Mouse (Mus musculus) lung, adult 2 months (tissue): ENCODE results near the gene Napa. TPM values are rescaled to one million over a fixed set of nuclear protein-coding genes. Genes with fewer than 3 reads are reported as not detected.

ENCODE experiments used
- DNase-seq: peaks from one replicate; pipeline ENCODE4 v3.0.0; 2022
- H3K4me1 ChIP-seq: fragments of 200-500 bp; 2 replicates; pipeline ENCODE4 v1.6.1; 2011; ENCODE audit warnings: low read length; ENCODE audit not compliant: control insufficient read depth, insufficient read depth
- H3K4me3 ChIP-seq: fragments of 200-500 bp; replicated peaks from 2 replicates; pipeline ENCODE3; 2011; ENCODE audit warnings: low read depth, mild to moderate bottlenecking, control low read depth, low read length; ENCODE audit errors: extremely low read depth
- CTCF ChIP-seq: fragments of 200-500 bp; IDR thresholded peaks from 2 replicates; pipeline ENCODE4 v1.5.1; 2011; ENCODE audit warnings: mild to moderate bottlenecking, low read length, control low read depth; ENCODE audit not compliant: insufficient read depth
- POLR2A ChIP-seq: fragments of 200-500 bp; IDR thresholded peaks from 2 replicates; pipeline ENCODE4 v1.6.1; 2011; ENCODE audit warnings: low read depth, mild to moderate bottlenecking, control low read depth, low read length, borderline replicate concordance; ENCODE audit errors: extremely low read depth
- WGBS: fragments of 180-500 bp; shearing (Covaris S2); methylation state at CpG from one replicate; pipeline ENCODE4 v1.1.7; 2018; 5-methylcytosine and 5-hydroxymethylcytosine counted together
- polyA plus RNA-seq: library from polyadenylated mRNA; depleted of rRNA; stranded (reverse); fragments of >200 nt; gene quantifications from 2 replicates; pipeline ENCODE4 v1.2.3, GENCODE M21; 2012

The Napa gene
- polyA plus RNA-seq, 1 experiment, result 157 TPM

DNA sequence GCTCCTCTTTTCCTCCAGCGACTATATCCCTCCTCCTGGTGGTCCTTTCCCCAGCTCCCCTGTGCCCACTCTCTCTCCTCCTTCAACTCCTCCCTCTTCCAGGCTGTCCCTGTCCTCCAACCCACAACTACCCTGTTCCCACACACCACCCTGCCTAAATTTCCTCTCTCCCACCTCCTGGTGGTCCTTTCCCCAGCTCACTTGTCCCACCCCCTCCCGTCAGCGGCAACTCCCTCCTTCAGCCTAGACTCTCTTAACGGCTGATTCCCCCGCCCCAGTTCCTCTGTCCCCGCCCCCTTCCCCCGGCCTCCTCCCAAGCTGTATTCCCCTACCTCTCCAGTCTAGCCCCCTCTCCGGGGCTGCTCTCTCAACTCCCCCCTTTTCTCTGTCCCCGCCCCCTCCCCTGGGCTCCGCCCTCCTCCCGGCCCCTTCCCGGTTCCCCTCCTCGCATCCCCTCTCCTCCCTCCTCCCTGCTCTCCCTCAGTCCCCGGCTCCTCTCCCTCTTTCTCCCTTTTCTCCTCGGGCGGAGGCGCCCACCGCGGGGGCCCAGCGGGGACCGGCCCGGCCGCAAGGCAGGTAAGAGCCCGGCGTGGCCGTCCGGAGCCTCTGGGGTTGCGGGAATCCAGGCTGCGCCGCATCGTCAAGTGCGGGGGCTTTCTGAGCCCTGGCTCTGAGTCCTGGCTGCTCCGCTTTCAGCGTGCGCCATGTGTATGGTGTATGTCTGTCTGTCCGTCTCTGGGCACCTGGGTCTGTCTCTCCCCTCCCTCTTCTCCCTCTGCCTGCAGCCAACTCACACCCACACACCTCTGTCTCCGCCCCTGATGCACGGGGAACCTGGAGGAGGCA is 31.8 kb downstream of the Napa start:
- DNase-seq, result no peak
- no peaks in the 10 kb centered on the region; the same call in 1 of the 2 replicates for H3K4me1 ChIP-seq
- 4% methylated on average over 35 of the region's 38 CpGs for WGBS

DNA sequence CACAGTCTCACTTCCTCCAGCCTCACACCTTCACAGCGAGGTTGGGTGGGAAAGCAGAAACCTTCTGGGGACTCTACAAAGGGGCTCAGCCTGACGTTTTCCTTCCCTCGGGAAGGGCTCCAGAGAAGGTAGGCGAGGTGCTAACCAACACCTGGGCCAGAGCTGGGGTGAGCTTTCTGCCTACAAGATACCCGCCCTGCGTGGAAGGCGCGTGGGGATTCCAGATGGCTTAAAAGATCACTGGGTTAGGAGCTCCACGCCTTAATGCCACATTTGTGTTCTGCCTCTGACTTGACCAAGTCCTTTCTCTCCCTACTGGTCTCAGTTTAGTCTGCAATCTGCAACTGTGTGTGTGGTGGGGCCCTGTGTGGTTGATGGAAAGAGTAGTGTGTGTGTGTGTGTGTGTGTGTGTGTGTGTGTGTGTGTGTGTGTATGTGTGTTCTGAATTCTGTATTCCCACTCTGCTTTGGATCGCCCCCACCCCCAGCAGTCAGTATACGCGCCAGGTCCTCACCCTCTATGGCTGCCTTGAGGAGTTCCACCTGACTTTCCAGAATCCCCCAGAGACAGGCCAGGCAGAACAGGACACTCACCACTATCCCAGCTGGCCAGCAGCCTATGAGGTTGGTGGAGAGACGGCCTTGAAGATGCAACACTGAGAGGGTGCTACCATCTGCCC is 32.8 kb downstream of the Napa start:
- H3K4me1 ChIP-seq, result no peaks in the 10 kb centered on the region; the same call in 1 of the 2 replicates
- no peak for DNase-seq
- TF ChIP-seq POLR2A (no peak), CTCF (no peak)
- WGBS, result 34% methylated on average over 13 of the region's 13 CpGs
- no peak overlapping the region for H3K4me3 ChIP-seq

More for the DNA sequence above, 31.8 kb downstream of the Napa start:
- TF ChIP-seq CTCF, result no peak
- H3K4me3 ChIP-seq, result peak overlapping the region; percentile 16

DNA sequence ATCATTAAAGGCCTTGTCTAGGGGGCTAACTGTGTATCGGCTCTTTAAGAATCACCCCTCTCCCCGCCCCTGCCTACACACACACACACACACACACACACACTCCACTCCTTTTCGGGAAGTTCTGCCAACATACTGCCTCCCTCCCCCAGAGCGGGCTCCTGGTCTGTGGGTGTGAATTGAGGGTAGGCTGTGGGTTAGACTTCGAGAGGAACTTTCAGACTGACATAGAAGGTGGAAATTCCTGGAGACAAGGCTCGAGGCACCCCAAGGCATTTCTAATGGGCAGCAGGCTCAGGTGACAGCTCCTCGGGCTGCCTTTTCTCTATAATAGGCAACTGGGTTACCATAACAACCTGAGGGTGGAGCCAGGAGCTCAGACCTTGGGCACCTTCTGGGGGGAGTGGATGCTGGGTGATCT is 33.9 kb downstream of the Napa start:
- TF ChIP-seq CTCF (no peak), POLR2A (no peak)
- H3K4me3 ChIP-seq, result no peak overlapping the region
- WGBS, result 8% methylated on average over 7 of the region's 7 CpGs
- H3K4me1 ChIP-seq, result no peaks in the 10 kb centered on the region; the same call in 1 of the 2 replicates
- no peak for DNase-seq

DNA sequence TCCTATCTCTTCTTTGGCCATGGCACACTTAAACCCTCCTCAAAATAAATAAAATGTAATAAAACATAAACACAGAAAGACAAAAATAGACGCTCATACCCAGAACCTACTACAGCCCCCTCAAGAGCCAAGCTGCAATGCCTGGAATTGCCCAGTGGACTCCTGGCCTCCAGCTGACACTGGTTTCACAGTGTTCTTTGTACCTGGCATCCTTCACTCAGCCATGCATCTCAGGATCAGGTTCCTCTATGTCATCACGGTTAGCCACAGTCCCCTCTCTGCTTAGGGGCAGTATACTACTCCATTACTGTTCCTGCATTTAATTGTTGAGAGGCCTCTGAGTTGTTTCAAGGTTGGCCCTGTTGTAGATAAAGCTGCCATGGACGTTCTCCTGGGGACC is 34.7 kb downstream of the Napa start:
- Histone ChIP-seq H3K4me1 (no peaks in the 10 kb centered on the region; the same call in 1 of the 2 replicates), H3K4me3 (no peak overlapping the region)
- TF ChIP-seq POLR2A, result no peak
- no peak for TF ChIP-seq CTCF
- 45% methylated on average over 3 of the region's 3 CpGs for WGBS
- no peak for DNase-seq

DNA sequence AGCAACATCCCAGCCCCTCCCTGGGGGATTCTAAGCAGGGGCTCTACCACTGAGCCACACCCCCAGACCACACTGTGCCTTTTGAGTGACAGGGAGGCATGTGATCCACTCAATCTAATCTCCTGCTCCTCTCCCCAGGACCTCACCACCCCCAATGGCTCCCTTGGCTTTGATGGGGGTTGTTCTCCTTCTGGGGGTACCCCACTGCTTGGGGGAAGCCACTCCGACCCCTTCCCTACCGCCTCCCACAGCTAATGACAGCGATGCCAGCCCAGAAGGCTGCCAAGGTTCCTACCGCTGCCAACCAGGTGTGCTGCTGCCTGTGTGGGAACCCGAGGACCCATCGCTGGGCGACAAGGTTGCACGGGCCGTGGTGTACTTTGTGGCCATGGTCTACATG is 35.4 kb downstream of the Napa start:
- Histone ChIP-seq H3K4me3 (no peak overlapping the region), H3K4me1 (no peaks in the 10 kb centered on the region; the same call in 1 of the 2 replicates)
- no peak for DNase-seq
- 91% methylated on average over 9 of the region's 9 CpGs for WGBS
- TF ChIP-seq CTCF, result no peak
- no peak for TF ChIP-seq POLR2A

DNA sequence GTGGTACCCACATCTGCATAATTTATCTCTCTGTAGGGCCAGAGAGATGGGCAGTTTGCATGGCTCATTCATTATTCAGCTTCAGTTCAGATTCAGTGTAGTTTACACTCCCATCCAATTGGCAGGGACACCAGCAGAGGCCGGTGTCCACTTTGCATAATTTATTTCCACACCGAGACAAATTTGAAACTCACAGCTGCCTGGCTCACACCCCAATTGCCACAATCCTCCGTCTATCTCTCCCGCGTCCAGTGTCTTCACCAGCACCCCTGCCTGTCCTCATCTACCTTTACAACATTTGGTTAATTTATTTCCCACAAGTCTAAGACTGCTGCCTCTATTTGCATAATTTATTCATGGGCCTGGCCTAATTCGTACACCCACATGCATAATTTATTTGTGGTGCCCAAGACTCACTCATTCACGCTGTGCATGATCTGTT is 36.7 kb downstream of the Napa start:
- TF ChIP-seq CTCF (no peak), POLR2A (no peak)
- no peak for DNase-seq
- 66% methylated on average over 7 of the region's 7 CpGs for WGBS
- Histone ChIP-seq H3K4me3 (no peak overlapping the region), H3K4me1 (no peaks in the 10 kb centered on the region; the same call in 1 of the 2 replicates)

DNA sequence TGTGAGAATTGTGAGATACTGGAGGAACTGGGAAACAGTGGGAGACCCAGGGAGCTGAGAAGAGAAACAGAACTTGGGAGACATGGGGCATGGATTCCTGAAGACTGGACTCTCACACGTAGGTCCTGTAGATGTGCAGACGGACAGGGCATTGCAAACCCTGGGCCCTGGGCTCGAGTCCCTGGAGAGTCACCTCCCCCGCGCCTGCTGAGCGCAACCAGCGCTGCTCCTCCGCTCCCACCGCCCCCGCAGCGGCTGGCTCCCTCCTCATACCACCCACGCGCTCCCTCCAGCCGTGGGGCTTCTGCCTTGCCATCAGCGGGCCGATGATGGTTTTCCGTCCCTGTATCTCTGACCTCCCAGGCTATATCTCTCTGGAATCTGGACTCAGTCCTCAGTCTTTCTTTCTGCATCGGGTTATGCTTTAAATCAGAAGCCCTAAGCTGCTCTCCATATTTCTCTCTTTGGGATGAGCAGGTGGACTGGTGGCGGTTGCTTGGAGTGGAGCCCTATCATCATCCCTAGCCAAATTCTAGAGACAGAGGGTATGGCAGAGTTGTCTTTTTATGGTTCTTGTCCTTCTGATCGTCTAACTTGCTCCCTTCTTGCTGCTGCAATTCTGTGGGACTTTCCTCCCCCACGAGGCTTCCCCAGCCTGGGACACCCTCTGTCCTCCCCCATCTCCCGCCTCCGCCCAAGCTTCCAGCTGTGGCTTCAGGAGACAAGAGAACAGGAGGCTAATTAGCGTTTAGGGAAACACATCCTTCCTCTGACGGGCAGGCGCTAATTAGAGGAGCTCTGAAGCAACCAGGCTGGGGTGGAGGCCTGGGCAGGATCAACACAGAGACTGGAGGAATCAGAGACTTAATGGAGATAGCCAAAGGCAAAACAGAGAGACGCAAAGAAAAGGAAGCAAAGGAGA is 48.5 kb downstream of the Napa start:
- TF ChIP-seq CTCF (no peak), POLR2A (no peak)
- DNase-seq, result no peak
- WGBS, result 36% methylated on average over 27 of the region's 27 CpGs
- no peak overlapping the region for H3K4me3 ChIP-seq
- H3K4me1 ChIP-seq, result no peaks in the 10 kb centered on the region

DNA sequence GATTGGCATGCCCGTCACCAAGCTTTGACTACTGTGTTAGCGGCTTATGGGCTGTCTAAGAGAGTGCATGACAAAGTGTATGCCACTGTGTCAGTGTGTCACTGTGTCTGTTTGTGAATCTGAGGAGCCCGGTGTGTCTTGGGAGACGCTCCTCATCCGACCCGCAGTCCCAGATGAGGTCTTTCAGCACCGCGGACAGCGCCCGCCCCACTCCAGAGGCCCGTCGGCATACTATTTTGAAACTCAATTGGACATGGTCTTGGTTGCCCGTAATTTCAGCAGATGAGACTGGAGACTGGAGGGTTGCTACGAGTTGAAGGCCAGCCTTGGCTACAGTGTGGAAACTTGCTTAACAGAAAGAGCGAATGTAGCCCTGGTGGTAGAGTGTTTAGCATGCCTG is 49.4 kb downstream of the Napa start:
- TF ChIP-seq POLR2A (no peak), CTCF (no peak)
- WGBS, result 13% methylated on average over 15 of the region's 15 CpGs
- Histone ChIP-seq H3K4me3 (no peak overlapping the region), H3K4me1 (no peaks in the 10 kb centered on the region)
- peak; percentile 46 for DNase-seq

DNA sequence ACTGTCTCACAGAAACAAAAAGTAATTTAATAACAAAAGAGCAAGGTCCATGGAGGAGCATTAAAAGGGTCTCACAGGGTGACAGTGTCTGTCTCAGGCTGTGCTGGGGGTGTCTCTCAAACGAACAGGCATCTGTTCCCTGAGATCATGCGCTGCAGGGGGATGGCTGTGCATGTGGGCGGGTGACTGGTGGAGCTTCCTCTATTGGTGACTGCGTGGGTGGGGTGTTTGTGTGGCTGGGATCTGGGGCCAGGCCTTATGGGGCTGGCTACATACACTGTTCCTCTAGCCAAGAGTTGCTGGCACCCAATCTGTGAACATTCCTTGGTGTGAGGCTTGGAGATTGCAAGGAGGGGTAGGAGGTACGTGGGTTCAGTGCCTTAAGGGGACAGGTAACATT is 51.0 kb downstream of the Napa start:
- Histone ChIP-seq H3K4me1 (no peaks in the 10 kb centered on the region), H3K4me3 (no peak overlapping the region)
- WGBS, result 49% methylated on average over 5 of the region's 5 CpGs
- no peak for DNase-seq
- TF ChIP-seq CTCF (no peak), POLR2A (no peak)
